In the genomic region with DNA sequence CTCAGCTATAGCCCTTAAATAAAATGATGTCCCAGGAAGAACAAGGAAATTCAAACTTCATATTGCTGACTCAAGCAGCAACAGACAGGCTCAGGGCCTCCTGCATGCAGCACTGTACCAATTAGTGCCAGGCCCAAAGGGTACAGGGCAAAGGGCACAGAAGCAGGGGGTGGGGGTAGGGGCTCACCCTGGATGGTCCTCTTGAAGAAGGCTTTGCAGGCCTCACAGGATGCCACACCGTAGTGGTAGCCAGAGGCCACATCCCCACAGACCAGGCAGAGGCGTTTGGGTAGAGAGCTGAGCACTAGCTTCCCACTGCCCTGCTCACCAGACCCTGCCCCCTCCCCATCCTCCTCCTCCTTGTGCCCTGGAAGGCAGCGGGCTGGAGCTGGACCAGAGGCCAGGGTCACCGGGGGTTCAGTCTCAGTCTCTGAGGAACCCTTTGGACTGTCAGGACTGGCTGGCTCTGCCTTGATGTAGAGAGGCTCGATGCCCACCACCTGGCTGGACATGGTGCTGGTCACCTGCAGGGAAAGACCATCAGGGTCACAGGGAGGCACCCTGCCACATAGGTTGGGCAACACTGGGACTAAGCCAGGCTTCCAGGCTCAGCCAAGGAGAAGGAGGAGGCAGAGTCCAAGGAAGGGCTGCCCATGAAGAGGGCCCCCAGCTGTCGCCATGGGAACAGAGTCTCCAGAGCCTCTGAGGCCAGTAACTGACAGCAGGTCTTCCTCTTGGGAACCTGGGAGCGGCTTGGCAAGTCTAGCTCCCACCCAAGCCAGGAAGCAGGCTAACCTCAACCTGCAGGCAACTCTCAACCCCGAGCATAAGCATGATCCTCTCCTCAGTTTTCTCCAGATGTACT, we compare ENCODE assay signal across 1 mouse cellular context.
TF ChIP-seq lines count a peak whose summit lies in the region.

No protein-coding gene starts in this region.

TF ChIP-seq in CH12.LX, 34 proteins besides CTCF, POLR2A, EP300 and RAD21:
- TF ChIP-seq NRF1 (IDR thresholded peaks at IDR 0.05; ENCODE audit: low read depth, low read length) (no peak), MAZ (IDR thresholded peaks at IDR 0.05; ENCODE audit: low read depth, low read length) (no peak), POLR2AphosphoS2 (IDR thresholded peaks at IDR 0.05; ENCODE audit: low read depth, low read length) (no peak), HCFC1 (IDR thresholded peaks at IDR 0.05; ENCODE audit: low read depth, low read length) (no peak), ZKSCAN1 (IDR thresholded peaks at IDR 0.05; ENCODE audit: borderline replicate concordance, low read depth, low read length) (no peak), PAX5 (IDR thresholded peaks at IDR 0.05; ENCODE audit: low read length) (no peak), NELFE (IDR thresholded peaks at IDR 0.05; ENCODE audit: low read depth, low read length) (no peak), ETS1 (conservative IDR thresholded peaks at IDR 0.05; ENCODE audit: low read depth, low read length) (no peak), USF1 (IDR thresholded peaks at IDR 0.05; ENCODE audit: low read depth, low read length) (no peak), CHD2 (IDR thresholded peaks at IDR 0.05; ENCODE audit: low read length) (no peak)
